Mouse (Mus musculus) ovary, postnatal 10 days (tissue): ENCODE data around the gene Pde4d.

Experiments used
- DNase-seq: peaks from one replicate; pipeline ENCODE4 v3.0.0; 2022; ENCODE audit warnings: low spot score

Pde4d gene

GRCm38 (mm10) chr13:108490872-108491271 lies 41.1 kb downstream of the Pde4d start:
- no peak for DNase-seq

GRCm38 (mm10) chr13:108492886-108493285 lies 43.1 kb downstream of the Pde4d start:
- DNase-seq: no peak

GRCm38 (mm10) chr13:108494365-108494764 lies 44.6 kb downstream of the Pde4d start:
- no peak for DNase-seq

- DNase-seq: no peak
These were observed 48.0 kb downstream of the Pde4d start for GRCm38 (mm10) chr13:108497768-108498167.

GRCm38 (mm10) chr13:108498247-108498743 lies 48.5 kb downstream of the Pde4d start:
- DNase-seq: no peak

- no peak for DNase-seq
These were observed 49.1 kb downstream of the Pde4d start for GRCm38 (mm10) chr13:108498773-108499313.

- no peak for DNase-seq
These were observed 51.6 kb downstream of the Pde4d start for GRCm38 (mm10) chr13:108501386-108501785.

- DNase-seq: no peak
These were observed 74.8 kb downstream of the Pde4d start for GRCm38 (mm10) chr13:108524548-108524947.

GRCm38 (mm10) chr13:108524969-108525368 lies 75.2 kb downstream of the Pde4d start:
- DNase-seq: no peak

GRCm38 (mm10) chr13:108526258-108527007 lies 76.7 kb downstream of the Pde4d start:
- no peak for DNase-seq

GRCm38 (mm10) chr13:108527090-108527770 lies 77.5 kb downstream of the Pde4d start:
- DNase-seq: no peak

GRCm38 (mm10) chr13:108528343-108528742 lies 78.6 kb downstream of the Pde4d start:
- no peak for DNase-seq

- DNase-seq: no peak
These were observed 83.1 kb downstream of the Pde4d start for GRCm38 (mm10) chr13:108532875-108533274.

- DNase-seq: no peak
These were observed 86.7 kb downstream of the Pde4d start for GRCm38 (mm10) chr13:108536436-108536835.

GRCm38 (mm10) chr13:108536951-108537350 lies 87.2 kb downstream of the Pde4d start:
- no peak for DNase-seq

- DNase-seq: no peak
These were observed 89.1 kb downstream of the Pde4d start for GRCm38 (mm10) chr13:108538760-108539369.

GRCm38 (mm10) chr13:108541488-108541887 lies 91.7 kb downstream of the Pde4d start:
- DNase-seq: no peak

- DNase-seq: no peak
These were observed 92.6 kb downstream of the Pde4d start for GRCm38 (mm10) chr13:108542342-108542761.

GRCm38 (mm10) chr13:108552288-108552687 lies 102.5 kb downstream of the Pde4d start:
- no peak for DNase-seq

- DNase-seq: no peak
These were observed 103.2 kb downstream of the Pde4d start for GRCm38 (mm10) chr13:108552995-108553394.

GRCm38 (mm10) chr13:108554901-108555300 lies 105.2 kb downstream of the Pde4d start:
- no peak for DNase-seq

- no peak for DNase-seq
These were observed 147.2 kb downstream of the Pde4d start for GRCm38 (mm10) chr13:108596938-108597337.

GRCm38 (mm10) chr13:108598673-108599072 lies 148.9 kb downstream of the Pde4d start:
- DNase-seq: no peak
